Mouse (Mus musculus): ENCODE data around the gene Dkkl1. TPM values are rescaled to one million over a fixed set of nuclear protein-coding genes. Genes with fewer than 3 reads are reported as not detected.
"Not testable (repeated sequence)": the region's sequence is repeated elsewhere in the genome, so short reads cannot be mapped to it uniquely, and the experiment has no call there.

Dkkl1 gene
- polyA plus RNA-seq, 1 experiment from 2014 or later, result 1.8 TPM

- H3K9me3 ChIP-seq, result no peaks in the 10 kb centered on the region
- H3K27ac ChIP-seq, result no peak overlapping the region
- peaks cover 34% of the 10 kb centered on the region for H3K4me1 ChIP-seq (replicated peaks)
- DNase-seq (ENCODE audit: low spot score), result peak; percentile 89
- peak overlapping the region; percentile 45 for H3K4me3 ChIP-seq
- WGBS, result under 1% methylated on average over 34 of the region's 34 CpGs
- H3K27me3 ChIP-seq (ENCODE audit: insufficient read depth, poor library complexity, severe bottlenecking), result peaks cover 100% of the 10 kb centered on the region
- no peaks in the 10 kb centered on the region for H3K36me3 ChIP-seq
Observed at GRCm38 (mm10) chr7:45182199-45182601, 29.7 kb downstream of the Dkkl1 start.

DNA sequence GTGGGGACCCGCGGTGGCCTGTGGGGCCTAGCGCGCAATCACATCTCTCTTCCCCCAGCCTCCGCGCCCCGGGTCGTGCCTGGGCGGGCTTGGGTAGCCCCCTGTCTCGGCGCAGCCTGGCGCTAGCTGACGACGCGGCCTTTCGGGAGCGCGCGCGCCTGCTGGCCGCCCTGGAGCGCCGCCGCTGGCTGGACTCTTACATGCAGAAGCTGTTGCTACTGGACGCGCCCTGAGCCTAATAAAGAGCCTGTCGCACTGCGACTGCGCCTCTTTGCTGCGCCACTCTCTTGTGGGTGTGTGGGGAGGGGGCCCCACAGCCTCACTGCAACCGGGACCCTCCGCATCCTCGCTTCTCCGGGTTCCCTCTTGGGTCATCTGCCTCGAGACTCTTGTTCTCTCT lies 30.4 kb downstream of the Dkkl1 start:
- Histone ChIP-seq H3K27me3 (ENCODE audit: insufficient read depth, poor library complexity, severe bottlenecking) (peaks cover 100% of the 10 kb centered on the region), H3K27ac (no peak overlapping the region), H3K4me1 (replicated peaks) (peaks cover 38% of the 10 kb centered on the region), H3K9me3 (no peaks in the 10 kb centered on the region), H3K4me3 (peak overlapping the region; percentile 45), H3K36me3 (no peaks in the 10 kb centered on the region)
- WGBS, result 5% methylated on average over 35 of the region's 35 CpGs
- DNase-seq (ENCODE audit: low spot score), result no peak

- Histone ChIP-seq H3K4me1 (replicated peaks) (peaks cover 43% of the 10 kb centered on the region), H3K4me3 (peak within 1 kb of the TSS; percentile 45), H3K9me3 (no peaks in the 10 kb centered on the region), H3K27ac (no peak within 1 kb of the TSS), H3K27me3 (ENCODE audit: insufficient read depth, poor library complexity, severe bottlenecking) (peaks cover 100% of the 10 kb centered on the region), H3K36me3 (no peaks in the 10 kb centered on the region)
- no peak for DNase-seq (ENCODE audit: low spot score)
- WGBS, result 24% methylated on average over 20 of the region's 20 CpGs
Observed at GRCm38 (mm10) chr7:45180896-45181477, 31.0 kb downstream of the Dkkl1 start, which contains the start of gene Pth2. Gene Pth2 (plus strand): TSS chr7:45180995.

DNA sequence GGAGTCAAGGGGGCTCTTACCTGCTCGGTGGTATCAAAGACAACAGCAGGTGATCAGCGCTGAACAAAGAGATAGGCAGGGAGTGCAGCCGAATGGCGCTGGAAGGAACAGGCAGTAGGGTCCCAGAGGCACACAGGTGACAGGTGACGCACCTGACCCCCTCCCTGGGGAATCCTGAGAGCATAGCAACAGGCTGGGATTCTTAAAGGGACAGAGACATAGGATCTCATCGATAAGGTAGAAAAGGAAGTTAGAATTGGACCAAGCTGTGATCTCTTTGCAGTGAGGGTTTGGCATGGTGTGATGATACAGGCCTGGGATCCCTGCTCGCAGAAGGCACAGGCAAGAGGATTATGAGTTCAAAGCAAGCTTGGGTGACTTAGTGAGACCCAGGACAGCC lies 32.5 kb downstream of the Dkkl1 start, which contains the start of gene Gfy:
Gene Gfy, minus strand, starts transcription at position 101 of the 400 bp plus-strand sequence.
- no peak within 1 kb of the TSS for H3K27ac ChIP-seq
- no peak for DNase-seq (ENCODE audit: low spot score)
- 33% methylated on average over 7 of the region's 7 CpGs for WGBS

DNA sequence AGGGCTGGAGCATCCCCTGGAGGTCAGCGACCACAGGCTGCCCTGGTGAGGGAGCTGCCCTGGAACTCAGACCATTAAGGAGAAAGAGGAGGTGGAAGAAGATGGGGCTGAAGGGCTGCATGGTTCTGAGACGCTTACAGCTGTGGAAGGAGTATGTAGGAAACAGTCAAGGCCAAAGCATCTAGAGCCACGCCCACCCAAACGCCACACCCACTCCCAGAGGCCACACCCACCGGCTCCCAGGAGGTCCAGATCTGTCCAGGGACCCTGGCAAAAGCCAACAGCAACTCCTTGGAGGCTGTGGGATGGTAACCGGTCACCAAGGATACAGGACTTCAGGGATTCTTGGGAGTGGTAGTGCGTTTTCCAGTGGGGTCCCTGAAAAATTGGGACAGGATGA lies 33.4 kb downstream of the Dkkl1 start:
- H3K9me3 ChIP-seq, result no peaks in the 10 kb centered on the region
- no peaks in the 10 kb centered on the region for H3K36me3 ChIP-seq
- DNase-seq (ENCODE audit: low spot score), result no peak
- peaks cover 51% of the 10 kb centered on the region for H3K4me1 ChIP-seq (replicated peaks)
- peaks cover 99% of the 10 kb centered on the region for H3K27me3 ChIP-seq (ENCODE audit: insufficient read depth, poor library complexity, severe bottlenecking)
- no peak overlapping the region for H3K27ac ChIP-seq
- no peak overlapping the region for H3K4me3 ChIP-seq
- WGBS, result 19% methylated on average over 7 of the region's 7 CpGs

More for the DNA sequence above, 32.5 kb downstream of the Dkkl1 start, which contains the start of gene Gfy:
- Histone ChIP-seq H3K9me3 (no peaks in the 10 kb centered on the region), H3K4me1 (replicated peaks) (peaks cover 53% of the 10 kb centered on the region), H3K27me3 (ENCODE audit: insufficient read depth, poor library complexity, severe bottlenecking) (peaks cover 100% of the 10 kb centered on the region), H3K4me3 (no peak within 1 kb of the TSS), H3K36me3 (no peaks in the 10 kb centered on the region)

DNA sequence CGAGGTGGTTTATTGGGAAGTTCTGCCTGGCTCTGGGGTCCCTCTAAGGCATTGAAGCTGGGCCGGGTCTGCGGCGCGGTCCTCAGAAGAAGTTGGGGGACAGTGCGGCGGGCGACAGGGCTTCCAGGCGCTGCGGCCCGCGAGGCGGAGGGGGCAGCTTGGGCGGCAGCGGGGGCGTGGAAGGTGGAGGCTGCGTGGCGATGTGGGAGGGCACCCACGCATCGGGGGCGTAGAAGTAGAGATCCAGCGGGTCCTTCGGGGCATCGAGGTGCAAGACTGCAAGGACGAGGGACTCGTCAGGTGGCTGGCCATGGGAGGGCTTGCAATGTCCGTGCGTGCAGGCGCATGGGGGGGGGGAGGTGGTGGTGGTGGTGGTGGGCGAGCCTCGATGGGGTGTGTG lies 35.6 kb downstream of the Dkkl1 start:
- WGBS, result 4% methylated on average over 31 of the region's 31 CpGs
- Histone ChIP-seq H3K4me3 (peak overlapping the region; percentile 38), H3K36me3 (no peaks in the 10 kb centered on the region), H3K27ac (no peak overlapping the region), H3K27me3 (ENCODE audit: insufficient read depth, poor library complexity, severe bottlenecking) (peaks cover 99% of the 10 kb centered on the region), H3K9me3 (peaks cover 13% of the 10 kb centered on the region; the same call in 1 of the 2 replicates), H3K4me1 (replicated peaks) (peaks cover 34% of the 10 kb centered on the region)
- DNase-seq (ENCODE audit: low spot score), result no peak

- no peak for DNase-seq (ENCODE audit: low spot score)
- WGBS, result 3% methylated on average over 23 of the region's 23 CpGs
Observed at GRCm38 (mm10) chr7:45175929-45176328, 36.0 kb downstream of the Dkkl1 start.

DNA sequence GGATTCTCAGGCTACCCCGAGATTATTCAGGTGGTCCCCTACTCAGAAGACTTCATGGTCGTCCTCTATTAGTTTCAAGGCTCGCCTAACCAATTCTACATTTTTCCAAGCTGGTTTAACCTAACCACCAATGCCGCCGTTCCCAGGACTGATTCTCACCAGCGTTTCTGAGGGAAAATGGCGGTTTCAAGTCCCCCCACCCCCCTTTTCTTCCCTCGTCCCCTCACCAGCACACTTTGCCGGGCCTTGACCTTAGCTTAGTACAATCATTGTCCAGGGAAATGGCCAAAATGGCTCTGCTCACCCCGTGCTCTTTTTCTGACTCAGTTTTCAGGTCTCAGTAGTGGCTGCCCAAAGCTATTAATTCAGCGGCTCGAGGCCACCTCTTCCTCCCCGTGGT lies 36.5 kb downstream of the Dkkl1 start:
- WGBS, result 4% methylated on average over 13 of the region's 13 CpGs
- H3K27me3 ChIP-seq (ENCODE audit: insufficient read depth, poor library complexity, severe bottlenecking), result peaks cover 99% of the 10 kb centered on the region
- DNase-seq (ENCODE audit: low spot score), result no peak
- peaks cover 28% of the 10 kb centered on the region for H3K4me1 ChIP-seq (replicated peaks)
- H3K4me3 ChIP-seq, result peak overlapping the region; percentile 38; the same call in 1 of the 2 replicates
- no peaks in the 10 kb centered on the region for H3K36me3 ChIP-seq
- H3K9me3 ChIP-seq, result peaks cover 22% of the 10 kb centered on the region
- H3K27ac ChIP-seq, result no peak overlapping the region

More at GRCm38 (mm10) chr7:45175929-45176328, 36.0 kb downstream of the Dkkl1 start:
- Histone ChIP-seq H3K36me3 (no peaks in the 10 kb centered on the region), H3K27ac (no peak overlapping the region), H3K27me3 (ENCODE audit: insufficient read depth, poor library complexity, severe bottlenecking) (peaks cover 99% of the 10 kb centered on the region), H3K4me1 (replicated peaks) (peaks cover 30% of the 10 kb centered on the region), H3K4me3 (peak overlapping the region; percentile 38), H3K9me3 (peaks cover 16% of the 10 kb centered on the region; the same call in 1 of the 2 replicates)

DNA sequence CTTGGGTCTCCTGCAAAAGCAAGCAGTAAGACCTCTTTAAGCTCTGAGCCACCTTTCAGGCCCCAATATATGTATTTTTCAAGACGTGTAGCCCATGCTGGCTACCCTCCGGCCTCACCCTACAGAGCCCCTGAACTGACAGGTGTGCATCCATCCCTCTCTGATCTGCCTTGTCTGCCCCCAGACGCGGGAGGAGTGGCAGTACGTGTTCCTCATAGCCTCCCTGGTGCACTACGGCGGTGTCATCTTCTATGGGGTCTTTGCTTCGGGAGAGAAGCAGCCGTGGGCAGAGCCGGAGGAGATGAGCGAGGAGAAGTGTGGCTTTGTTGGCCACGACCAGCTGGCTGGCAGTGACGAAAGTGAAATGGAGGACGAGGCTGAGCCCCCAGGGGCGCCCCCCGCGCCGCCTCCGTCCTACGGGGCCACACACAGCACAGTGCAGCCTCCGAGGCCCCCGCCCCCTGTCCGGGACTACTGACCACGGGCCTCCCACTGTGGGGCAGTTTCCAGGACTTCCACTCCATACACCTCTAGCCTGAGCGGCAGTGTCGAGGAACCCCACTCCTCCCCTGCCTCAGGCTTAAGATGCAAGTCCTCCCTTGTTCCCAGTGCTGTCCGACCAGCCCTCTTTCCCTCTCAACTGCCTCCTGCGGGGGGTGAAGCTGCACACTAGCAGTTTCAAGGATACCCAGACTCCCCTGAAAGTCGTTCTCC lies 37.2 kb downstream of the Dkkl1 start:
- Histone ChIP-seq H3K4me1 (replicated peaks) (peaks cover 28% of the 10 kb centered on the region), H3K27me3 (ENCODE audit: insufficient read depth, poor library complexity, severe bottlenecking) (peaks cover 99% of the 10 kb centered on the region), H3K36me3 (no peaks in the 10 kb centered on the region), H3K27ac (0 out of 2 replicates have a peak overlapping the region, but pooled peaks have one; percentile 46), H3K4me3 (peak overlapping the region; percentile 35), H3K9me3 (peaks cover 28% of the 10 kb centered on the region)
- WGBS, result 3% methylated on average over 29 of the region's 29 CpGs
- DNase-seq (ENCODE audit: low spot score), result no peak

GRCm38 (mm10) chr7:45173772-45174171 lies 38.2 kb downstream of the Dkkl1 start:
- H3K27me3 ChIP-seq (ENCODE audit: insufficient read depth, poor library complexity, severe bottlenecking), result peaks cover 99% of the 10 kb centered on the region
- H3K27ac ChIP-seq; H3K4me3 ChIP-seq; DNase-seq (ENCODE audit: low spot score); H3K36me3 ChIP-seq: not testable (repeated sequence)
- H3K4me1 ChIP-seq (replicated peaks), result peaks cover 30% of the 10 kb centered on the region
- 52% methylated on average over 1 of the region's 1 CpGs for WGBS
- peaks cover 38% of the 10 kb centered on the region for H3K9me3 ChIP-seq

- no peak overlapping the region for H3K4me3 ChIP-seq
- no peak overlapping the region for H3K27ac ChIP-seq
- peaks cover 38% of the 10 kb centered on the region for H3K4me1 ChIP-seq (replicated peaks)
- H3K9me3 ChIP-seq, result peaks cover 39% of the 10 kb centered on the region
- WGBS, result 57% methylated on average over 7 of the region's 7 CpGs
- H3K27me3 ChIP-seq (ENCODE audit: insufficient read depth, poor library complexity, severe bottlenecking), result peaks cover 99% of the 10 kb centered on the region
- no peak for DNase-seq (ENCODE audit: low spot score)
- H3K36me3 ChIP-seq, result no peaks in the 10 kb centered on the region
Observed at GRCm38 (mm10) chr7:45172974-45173373, 39.0 kb downstream of the Dkkl1 start.

DNA sequence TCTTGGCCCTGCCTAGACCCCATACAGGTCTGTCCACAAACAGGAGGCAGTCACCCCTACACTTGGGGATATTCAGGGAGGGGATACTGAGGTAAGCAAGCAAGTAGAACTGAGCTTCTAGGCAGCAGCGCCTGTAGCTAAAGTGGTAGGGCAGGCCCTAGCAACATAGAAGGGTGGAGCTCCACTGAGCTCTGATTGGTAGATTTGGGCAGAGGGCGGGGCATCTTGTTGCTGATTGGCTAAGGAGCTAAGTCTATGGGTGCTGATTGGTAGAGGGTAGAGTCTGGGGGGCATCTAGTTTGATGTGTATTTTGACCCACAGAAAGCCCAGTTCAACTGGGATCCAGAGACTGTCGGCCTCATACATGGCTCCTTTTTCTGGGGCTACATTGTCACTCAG lies 42.5 kb downstream of the Dkkl1 start:
- peaks cover 99% of the 10 kb centered on the region for H3K27me3 ChIP-seq (ENCODE audit: insufficient read depth, poor library complexity, severe bottlenecking)
- peaks cover 22% of the 10 kb centered on the region for H3K4me1 ChIP-seq (replicated peaks)
- DNase-seq (ENCODE audit: low spot score), result no peak
- no peak overlapping the region for H3K27ac ChIP-seq
- H3K4me3 ChIP-seq, result no peak overlapping the region
- peaks cover 39% of the 10 kb centered on the region for H3K9me3 ChIP-seq
- H3K36me3 ChIP-seq, result no peaks in the 10 kb centered on the region
- 91% methylated on average over 3 of the region's 3 CpGs for WGBS

- no peak for DNase-seq (ENCODE audit: low spot score)
- H3K36me3 ChIP-seq, result no peaks in the 10 kb centered on the region
- H3K27ac ChIP-seq, result no peak overlapping the region; the same call in 1 of the 2 replicates
- H3K27me3 ChIP-seq (ENCODE audit: insufficient read depth, poor library complexity, severe bottlenecking), result peaks cover 99% of the 10 kb centered on the region
- peaks cover 28% of the 10 kb centered on the region for H3K4me1 ChIP-seq (replicated peaks)
- peaks cover 39% of the 10 kb centered on the region for H3K9me3 ChIP-seq
- 6% methylated on average over 24 of the region's 24 CpGs for WGBS
- H3K4me3 ChIP-seq, result 0 out of 2 replicates have a peak overlapping the region, but pooled peaks have one; percentile 2
Observed at GRCm38 (mm10) chr7:45168656-45169055, 43.3 kb downstream of the Dkkl1 start.
